In genomic region chr6:114840012-114840411, GRCm38 (mm10) we compare ENCODE assay signal across 16 mouse cellular contexts.
A peak's percentile ranks its signal among the peaks of the same experiment; 100 is the strongest.
DNase-seq lines count a peak whose midpoint lies in the region; ATAC-seq and TF ChIP-seq lines count a peak whose summit lies in the region.
"Had no signal": no experiment of that assay in that cellular context is flagged by ENCODE, and none has a peak within 500 bp of the region (broad histone marks: within the 10 kb centered on the region; RNA-seq: fewer than 3 reads in every experiment).

No protein-coding gene starts in this region.

- no peaks in the 10 kb centered on the region for H3K36me3 ChIP-seq in hindbrain, embryonic 10.5 days
- H3K36me3 ChIP-seq in hindbrain, embryonic 14.5 days (replicated peaks; ENCODE audit: control insufficient read depth, insufficient read depth) = no peaks in the 10 kb centered on the region
- no peaks in the 10 kb centered on the region for H3K36me3 ChIP-seq in intestine, embryonic 15.5 days
- H3K36me3 ChIP-seq in midbrain, embryonic 14.5 days (ENCODE audit: control insufficient read depth, insufficient read depth, low read length) = no peaks in the 10 kb centered on the region
- H3K36me3 ChIP-seq: embryonic facial prominence, embryonic 13.5 days; forebrain, embryonic 15.5 days; heart, embryonic 13.5 days; liver, embryonic 13.5 days; midbrain, embryonic 12.5 days had no signal

- intact Hi-C loops in left cerebral cortex, postnatal 10 days (cut with DNase I) = no loop called here

- no peaks in the 10 kb centered on the region for H3K27me3 ChIP-seq in hindbrain, embryonic 10.5 days (ENCODE audit: insufficient read depth, poor library complexity, severe bottlenecking)
- H3K27me3 ChIP-seq in hindbrain, embryonic 14.5 days (ENCODE audit: control insufficient read depth, insufficient read depth, low read length) = no peaks in the 10 kb centered on the region
- no peaks in the 10 kb centered on the region for H3K27me3 ChIP-seq in Patski
- H3K27me3 ChIP-seq in intestine, embryonic 15.5 days (replicated peaks) = no peaks in the 10 kb centered on the region
- no peaks in the 10 kb centered on the region for H3K27me3 ChIP-seq in midbrain, embryonic 14.5 days (ENCODE audit: control insufficient read depth, insufficient read depth, low read length)
- H3K27me3 ChIP-seq: embryonic facial prominence, embryonic 13.5 days; forebrain, embryonic 15.5 days; heart, embryonic 13.5 days; liver, embryonic 13.5 days; midbrain, embryonic 12.5 days had no signal

- 94% methylated on average over 7 of the region's 7 CpGs for WGBS in hindbrain, embryonic 10.5 days
- 92% methylated on average over 7 of the region's 7 CpGs for WGBS in hindbrain, embryonic 14.5 days
- 86% methylated on average over 7 of the region's 7 CpGs for WGBS in intestine, embryonic 15.5 days
- WGBS in midbrain, embryonic 14.5 days = 93% methylated on average over 7 of the region's 7 CpGs

- peaks cover 48% of the 10 kb centered on the region for H3K4me1 ChIP-seq in hindbrain, embryonic 10.5 days (replicated peaks)
- peaks cover 21% of the 10 kb centered on the region for H3K4me1 ChIP-seq in hindbrain, embryonic 14.5 days (replicated peaks; ENCODE audit: control insufficient read depth, insufficient read depth, low read length)
- peaks cover 22% of the 10 kb centered on the region for H3K4me1 ChIP-seq in intestine, embryonic 15.5 days (replicated peaks)
- 0 out of 2 replicates have a peak, but pooled peaks cover 7% of the 10 kb centered on the region for H3K4me1 ChIP-seq in midbrain, embryonic 14.5 days (ENCODE audit: control insufficient read depth, insufficient read depth, low read length)
- H3K4me1 ChIP-seq: forebrain, embryonic 15.5 days had no signal

- DNase-seq in hindbrain, embryonic 10.5 days (ENCODE audit: low spot score) = no peak
- no peak for DNase-seq in hindbrain, embryonic 14.5 days (ENCODE audit: low spot score)
- peak; percentile 3 for DNase-seq in Patski (ENCODE audit: low read depth, low spot score)
- DNase-seq in midbrain, embryonic 14.5 days = no peak
- DNase-seq in left cerebral cortex, postnatal 10 days (ENCODE audit: extremely low spot score in 1 of 2, low spot score in 2 of 2) = no peak
- DNase-seq: cerebellum, postnatal 10 days; kidney, adult 8-10 months; layer of hippocampus, postnatal 36 days; liver, embryonic 13.5 days; right cerebral cortex, postnatal 4 days had no signal

- no peak for ATAC-seq in hindbrain, embryonic 14.5 days (ENCODE audit: low FRiP score)
- peak; percentile 40 for ATAC-seq in Patski
- peak; percentile 61; the same call in 1 of the 2 replicates for ATAC-seq in intestine, embryonic 15.5 days
- 0 out of 2 replicates have a peak, but pooled peaks have one; percentile 46 for ATAC-seq in megakaryocyte-erythroid progenitor cell, adult 5-6 weeks (replicated peaks; ENCODE audit: low FRiP score, low TSS enrichment, poor library complexity, severe bottlenecking)
- no peak for ATAC-seq in midbrain, embryonic 14.5 days (ENCODE audit: low FRiP score, low TSS enrichment)
- ATAC-seq: forebrain, embryonic 15.5 days had no signal

- no peak overlapping the region for H3K4me2 ChIP-seq in hindbrain, embryonic 14.5 days (replicated peaks)
- no peak overlapping the region for H3K4me2 ChIP-seq in intestine, embryonic 15.5 days (replicated peaks)
- no peak overlapping the region for H3K4me2 ChIP-seq in midbrain, embryonic 14.5 days (ENCODE audit: low read length)
- H3K4me2 ChIP-seq: embryonic facial prominence, embryonic 13.5 days; forebrain, embryonic 15.5 days; heart, embryonic 13.5 days; liver, embryonic 13.5 days; midbrain, embryonic 12.5 days had no signal

- H3K27ac ChIP-seq in hindbrain, embryonic 10.5 days = peak overlapping the region; percentile 30; the same call in 1 of the 2 replicates
- no peak overlapping the region for H3K27ac ChIP-seq in hindbrain, embryonic 14.5 days
- H3K27ac ChIP-seq in intestine, embryonic 15.5 days = no peak overlapping the region
- H3K27ac ChIP-seq in midbrain, embryonic 14.5 days (replicated peaks; ENCODE audit: low read depth, low read length) = no peak overlapping the region
- H3K27ac ChIP-seq: forebrain, embryonic 15.5 days; liver, embryonic 13.5 days; midbrain, embryonic 12.5 days had no signal

- no peak overlapping the region for H3K4me3 ChIP-seq in hindbrain, embryonic 10.5 days
- H3K4me3 ChIP-seq in hindbrain, embryonic 14.5 days (replicated peaks; ENCODE audit: low read length) = no peak overlapping the region
- no peak overlapping the region for H3K4me3 ChIP-seq in intestine, embryonic 15.5 days (replicated peaks)
- H3K4me3 ChIP-seq in midbrain, embryonic 14.5 days (replicated peaks; ENCODE audit: low read depth, low read length) = no peak overlapping the region
- H3K4me3 ChIP-seq: embryonic facial prominence, embryonic 13.5 days; forebrain, embryonic 15.5 days; heart, embryonic 13.5 days; liver, embryonic 13.5 days; midbrain, embryonic 12.5 days had no signal

- in situ Hi-C loops in Patski (cut with MboI; ENCODE audit: low pct_unique_long_range_greater_than_20kb) = no loop called here

- H3K9me3 ChIP-seq in hindbrain, embryonic 10.5 days = 0 out of 2 replicates have a peak, but pooled peaks cover 3% of the 10 kb centered on the region
- H3K9me3 ChIP-seq in hindbrain, embryonic 14.5 days (ENCODE audit: control insufficient read depth, low read length) = 0 out of 2 replicates have a peak, but pooled peaks cover 3% of the 10 kb centered on the region
- H3K9me3 ChIP-seq in intestine, embryonic 15.5 days = no peaks in the 10 kb centered on the region
- H3K9me3 ChIP-seq in midbrain, embryonic 14.5 days (ENCODE audit: control insufficient read depth, low read length) = no peaks in the 10 kb centered on the region
- H3K9me3 ChIP-seq: forebrain, embryonic 15.5 days; heart, embryonic 13.5 days; liver, embryonic 13.5 days; midbrain, embryonic 12.5 days had no signal

- POLR2A ChIA-PET in Patski (lab: Charles Lee) = no interaction called here

- CTCF ChIA-PET in Patski (lab: Charles Lee) = no interaction called here

- no peak for TF ChIP-seq CTCF in Patski (IDR thresholded peaks at IDR 0.05)

- no peak overlapping the region for H3K9ac ChIP-seq in hindbrain, embryonic 14.5 days
- no peak overlapping the region for H3K9ac ChIP-seq in intestine, embryonic 15.5 days
- H3K9ac ChIP-seq in midbrain, embryonic 14.5 days (replicated peaks; ENCODE audit: low read length) = no peak overlapping the region
- H3K9ac ChIP-seq: embryonic facial prominence, embryonic 13.5 days; forebrain, embryonic 15.5 days; heart, embryonic 13.5 days; liver, embryonic 13.5 days; midbrain, embryonic 12.5 days had no signal

Comparison
In these comparisons a context has a peak if more than half of its experiments do, and no peak if none do; other contexts are left out.
1. ATAC-seq: peak in Patski (single experiment), intestine, embryonic 15.5 days (single experiment) and megakaryocyte-erythroid progenitor cell, adult 5-6 weeks (single experiment); none in hindbrain, embryonic 14.5 days (single experiment) and midbrain, embryonic 14.5 days (single experiment).